Mouse (Mus musculus): Measurements from ENCODE around the gene Cherp.

GRCm38 (mm10) chr8:72457806-72458205, 17.2 kb downstream of the Cherp start:
- TF ChIP-seq CTCF (IDR thresholded peaks at IDR 0.05) = no peak
- TF ChIP-seq EP300 (IDR thresholded peaks at IDR 0.05) = no peak
